Mouse (Mus musculus): Measurements from ENCODE around the gene Zfp143. TPM values are rescaled to one million over a fixed set of nuclear protein-coding genes. Genes with fewer than 3 reads are reported as not detected.
"Not testable (repeated sequence)": the region's sequence is repeated elsewhere in the genome, so short reads cannot be mapped to it uniquely, and the experiment has no call there.

The Zfp143 gene
- polyA plus RNA-seq, 1 experiment: 16.0 TPM

DNA sequence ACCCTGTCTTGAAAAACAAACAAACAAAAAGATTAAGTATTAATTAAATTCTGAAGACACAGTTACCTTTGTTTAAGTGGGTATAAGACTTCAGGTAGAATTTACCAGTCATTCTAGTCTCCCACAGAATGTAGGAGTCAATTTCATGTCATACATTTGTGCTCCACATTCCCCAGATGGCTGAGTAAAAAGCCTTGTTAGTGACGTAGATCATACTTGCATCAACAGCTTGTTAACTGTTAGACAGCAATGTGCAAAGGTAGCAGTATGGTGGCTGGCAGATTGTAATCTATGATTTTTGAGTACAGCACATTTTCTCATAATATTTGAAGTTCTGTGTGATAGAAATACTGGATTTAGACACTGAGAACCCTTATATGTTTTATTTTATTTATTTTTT is 32.2 kb upstream of the Zfp143 start:
- no peak overlapping the region for H3K4me3 ChIP-seq (replicated peaks; ENCODE audit: insufficient read depth, low read depth, low read length)
- H3K27me3 ChIP-seq (ENCODE audit: control insufficient read depth, insufficient read depth, low read length): no peaks in the 10 kb centered on the region
- no peak overlapping the region for H3K27ac ChIP-seq (ENCODE audit: insufficient read depth, low read length)
- DNase-seq: no peak
- WGBS: 22% methylated on average over 1 of the region's 1 CpGs
- TF ChIP-seq CTCF (IDR thresholded peaks at IDR 0.05; ENCODE audit: borderline replicate concordance, insufficient read depth, low read depth, low read length) (no peak), POLR2A (IDR thresholded peaks at IDR 0.05; ENCODE audit: borderline replicate concordance, insufficient read depth, low read length) (no peak)
- no peaks in the 10 kb centered on the region for H3K4me1 ChIP-seq (ENCODE audit: control insufficient read depth, insufficient read depth, low read length)

DNA sequence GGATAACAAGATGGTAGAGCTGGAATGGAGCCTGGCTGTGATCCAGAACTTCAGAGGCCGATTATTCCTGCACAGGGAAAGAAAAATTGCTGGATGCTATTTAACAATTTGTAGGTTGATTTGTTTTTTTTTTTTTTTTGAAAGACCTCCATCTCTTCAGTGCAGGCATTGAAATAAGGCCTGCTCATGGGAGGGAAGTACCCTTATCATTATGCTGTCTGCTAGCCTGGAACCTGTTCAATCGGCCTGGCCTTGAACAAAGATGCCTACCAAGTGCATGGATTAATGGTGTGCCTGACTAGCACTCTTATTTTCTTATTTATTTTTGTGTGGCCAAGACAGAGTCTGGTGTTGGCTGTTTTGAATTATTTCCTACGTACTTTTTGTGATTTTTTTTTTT is 30.7 kb upstream of the Zfp143 start:
- TF ChIP-seq POLR2A (IDR thresholded peaks at IDR 0.05; ENCODE audit: borderline replicate concordance, insufficient read depth, low read length) (no peak), CTCF (IDR thresholded peaks at IDR 0.05; ENCODE audit: borderline replicate concordance, insufficient read depth, low read depth, low read length) (no peak)
- no peak overlapping the region for H3K4me3 ChIP-seq (replicated peaks; ENCODE audit: insufficient read depth, low read depth, low read length)
- no peaks in the 10 kb centered on the region for H3K4me1 ChIP-seq (ENCODE audit: control insufficient read depth, insufficient read depth, low read length)
- no peak for DNase-seq
- no peaks in the 10 kb centered on the region for H3K27me3 ChIP-seq (ENCODE audit: control insufficient read depth, insufficient read depth, low read length)
- 52% methylated on average over 3 of the region's 3 CpGs for WGBS
- no peak overlapping the region for H3K27ac ChIP-seq (ENCODE audit: insufficient read depth, low read length)

DNA sequence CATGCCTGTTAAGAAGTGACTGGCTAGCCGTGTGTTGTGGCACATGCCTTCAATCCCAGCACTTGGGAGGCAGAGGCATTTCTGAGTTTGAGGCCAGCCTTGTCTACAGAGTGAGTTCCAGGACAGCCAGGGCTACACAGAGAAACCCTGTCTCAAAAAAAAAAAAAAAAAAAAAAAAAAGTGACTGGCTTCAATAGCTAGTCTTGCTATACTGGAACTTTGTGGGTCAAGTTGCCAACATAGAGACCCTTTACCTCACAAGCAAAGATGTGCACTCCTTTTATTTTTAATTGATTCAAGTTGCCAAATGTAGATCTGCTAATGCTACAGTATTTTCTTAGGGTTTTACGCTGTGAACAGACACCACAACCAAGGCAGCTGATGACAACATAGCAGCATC is 3.3 kb upstream of the Zfp143 start:
- WGBS: 96% methylated on average over 2 of the region's 2 CpGs
- not testable (repeated sequence) for H3K4me3 ChIP-seq (replicated peaks; ENCODE audit: insufficient read depth, low read depth, low read length); DNase-seq; H3K27me3 ChIP-seq (ENCODE audit: control insufficient read depth, insufficient read depth, low read length); H3K4me1 ChIP-seq (ENCODE audit: control insufficient read depth, insufficient read depth, low read length); H3K27ac ChIP-seq (ENCODE audit: insufficient read depth, low read length)

DNA sequence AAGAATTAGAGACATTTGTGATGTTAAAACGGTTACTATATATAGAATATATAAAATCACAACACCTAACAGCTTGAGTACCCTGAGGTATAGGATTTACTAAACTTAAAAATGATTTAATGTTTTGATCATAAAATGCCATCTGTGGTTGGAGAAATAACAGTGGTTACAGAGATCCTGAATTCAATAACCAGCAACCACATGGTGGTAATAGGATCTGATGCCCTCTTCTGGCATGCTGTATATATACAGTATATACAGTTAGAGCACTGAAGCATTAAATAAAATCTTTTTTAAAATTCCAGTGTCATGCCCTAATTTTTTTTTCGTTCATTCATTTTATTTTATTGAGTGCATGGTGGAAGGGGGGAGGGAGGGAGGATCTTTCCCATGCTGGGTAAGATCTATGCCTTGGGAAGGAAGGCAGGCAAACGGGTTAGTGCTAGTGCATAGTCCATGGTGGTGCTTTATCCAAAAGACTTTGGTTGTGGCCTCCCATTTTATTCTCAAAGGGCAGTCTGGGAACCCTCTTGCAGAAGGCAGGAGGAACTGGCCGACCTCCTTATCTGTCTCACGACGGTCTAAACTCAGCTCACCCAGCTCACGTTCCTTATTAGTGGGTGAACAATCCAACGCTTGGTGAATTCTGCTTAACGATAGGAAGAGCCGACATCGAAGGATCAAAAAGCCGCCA is 1.8 kb upstream of the Zfp143 start:
- WGBS: 83% methylated on average over 12 of the region's 12 CpGs
- no peak overlapping the region for H3K27ac ChIP-seq (ENCODE audit: insufficient read depth, low read length)
- TF ChIP-seq POLR2A (IDR thresholded peaks at IDR 0.05; ENCODE audit: borderline replicate concordance, insufficient read depth, low read length) (no peak), CTCF (IDR thresholded peaks at IDR 0.05; ENCODE audit: borderline replicate concordance, insufficient read depth, low read depth, low read length) (no peak)

DNA sequence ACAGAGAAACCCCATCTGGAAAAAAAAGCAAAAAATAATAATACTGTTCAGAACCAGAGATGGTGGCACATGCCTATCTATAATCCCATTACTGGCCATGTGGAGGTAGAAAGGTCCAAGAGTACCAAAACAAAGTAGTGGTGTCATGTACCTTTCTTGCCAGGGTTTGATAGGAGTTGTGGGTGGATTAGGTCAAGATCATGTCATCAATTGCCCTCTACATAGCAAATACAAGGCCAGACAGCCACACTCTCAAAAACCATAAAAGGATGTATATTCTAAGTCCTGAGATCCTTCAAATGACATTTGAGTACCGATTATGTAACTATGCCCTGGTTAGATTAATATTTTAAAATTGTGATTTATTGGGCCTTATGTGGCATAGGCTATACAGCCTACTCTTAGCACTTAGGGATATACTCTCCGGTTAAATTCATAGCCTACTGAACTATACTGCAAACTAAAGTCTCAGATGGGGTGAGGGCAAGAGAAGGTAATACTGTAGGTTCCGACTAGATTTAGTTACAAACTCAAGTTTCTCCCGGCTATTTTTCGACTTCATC is 830 bp upstream of the Zfp143 start:
- WGBS: 8% methylated on average over 5 of the region's 5 CpGs
- Histone ChIP-seq H3K27me3 (ENCODE audit: control insufficient read depth, insufficient read depth, low read length) (no peaks in the 10 kb centered on the region), H3K4me1 (ENCODE audit: control insufficient read depth, insufficient read depth, low read length) (peaks cover 3% of the 10 kb centered on the region; the same call in 1 of the 2 replicates), H3K4me3 (replicated peaks; ENCODE audit: insufficient read depth, low read depth, low read length) (peak overlapping the region; percentile 96), H3K27ac (ENCODE audit: insufficient read depth, low read length) (peak overlapping the region; percentile 99; the same call in 1 of the 2 replicates)
- peak in 1 of 2 experiments; percentile 30 for DNase-seq
- TF ChIP-seq CTCF (IDR thresholded peaks at IDR 0.05; ENCODE audit: borderline replicate concordance, insufficient read depth, low read depth, low read length) (no peak), POLR2A (IDR thresholded peaks at IDR 0.05; ENCODE audit: borderline replicate concordance, insufficient read depth, low read length) (no peak)

More for the DNA sequence above, 1.8 kb upstream of the Zfp143 start:
- Histone ChIP-seq H3K4me3 (replicated peaks; ENCODE audit: insufficient read depth, low read depth, low read length) (no peak overlapping the region), H3K27me3 (ENCODE audit: control insufficient read depth, insufficient read depth, low read length) (no peaks in the 10 kb centered on the region), H3K4me1 (ENCODE audit: control insufficient read depth, insufficient read depth, low read length) (peaks cover 3% of the 10 kb centered on the region; the same call in 1 of the 2 replicates)
- peak; percentile 24 to 29 for DNase-seq

DNA sequence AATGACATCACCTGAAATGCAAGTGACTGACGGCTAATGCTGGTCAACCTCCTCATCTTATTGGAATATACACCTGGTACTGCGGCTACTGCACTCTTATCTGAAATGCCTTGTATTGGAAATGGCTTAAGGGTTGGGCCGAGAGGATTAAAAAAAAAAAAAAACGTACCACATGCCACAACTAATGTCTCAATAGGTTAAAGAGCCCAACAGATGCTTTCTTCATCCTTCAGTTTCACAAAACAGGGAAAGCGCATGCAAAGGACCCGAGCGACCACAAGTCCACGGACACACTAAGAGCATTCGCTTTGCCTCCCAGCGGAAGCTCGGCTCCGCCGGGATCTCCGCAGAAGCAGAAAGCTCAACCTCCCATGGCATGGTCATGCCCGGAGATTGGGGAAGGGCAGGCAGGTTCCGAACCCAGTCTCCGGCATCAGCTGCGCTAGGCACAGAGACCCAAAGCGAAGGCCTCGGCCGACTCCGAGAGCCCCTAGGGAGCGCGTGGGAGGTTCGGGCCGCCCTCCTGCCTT is 283 bp upstream of the Zfp143 start:
- TF ChIP-seq POLR2A (IDR thresholded peaks at IDR 0.05; ENCODE audit: borderline replicate concordance, insufficient read depth, low read length) (no peak), CTCF (IDR thresholded peaks at IDR 0.05; ENCODE audit: borderline replicate concordance, insufficient read depth, low read depth, low read length) (no peak)
- Histone ChIP-seq H3K27me3 (ENCODE audit: control insufficient read depth, insufficient read depth, low read length) (no peaks in the 10 kb centered on the region), H3K27ac (ENCODE audit: insufficient read depth, low read length) (peak overlapping the region; percentile 99), H3K4me1 (ENCODE audit: control insufficient read depth, insufficient read depth, low read length) (peaks cover 3% of the 10 kb centered on the region; the same call in 1 of the 2 replicates), H3K4me3 (replicated peaks; ENCODE audit: insufficient read depth, low read depth, low read length) (peak overlapping the region; percentile 96)
- peak in 1 of 2 experiments; percentile 60 for DNase-seq
- 0% methylated on average over 26 of the region's 26 CpGs for WGBS

DNA sequence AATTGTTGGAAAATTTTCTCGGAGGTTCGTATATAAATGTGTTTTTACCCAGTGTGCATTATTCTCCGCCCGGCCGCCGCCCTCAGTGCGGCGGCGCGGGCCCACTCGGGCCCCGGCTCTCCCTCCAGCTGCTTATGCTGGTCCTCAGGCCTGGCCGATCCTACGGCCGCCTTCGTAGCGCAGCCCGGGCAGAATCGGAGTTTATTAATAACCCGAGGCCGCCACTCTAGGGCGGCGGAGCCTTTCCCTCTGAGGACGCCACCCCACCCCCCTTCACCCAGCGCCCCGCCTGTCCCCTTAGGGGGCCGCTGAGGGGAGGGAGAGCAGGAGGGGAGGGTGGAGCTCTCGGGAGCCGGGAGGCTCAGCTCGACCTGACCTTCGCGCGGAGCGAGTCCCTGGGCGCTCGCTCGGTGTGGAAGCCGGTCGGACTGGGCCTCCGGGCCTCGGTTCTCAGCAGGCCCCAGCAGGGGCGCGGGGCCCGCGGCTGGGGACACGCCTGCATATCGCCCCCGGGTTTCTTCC is 796 bp downstream of the Zfp143 start:
- Histone ChIP-seq H3K4me1 (ENCODE audit: control insufficient read depth, insufficient read depth, low read length) (peaks cover 3% of the 10 kb centered on the region; the same call in 1 of the 2 replicates), H3K27ac (ENCODE audit: insufficient read depth, low read length) (peak overlapping the region; percentile 88), H3K4me3 (replicated peaks; ENCODE audit: insufficient read depth, low read depth, low read length) (peak overlapping the region; percentile 67), H3K27me3 (ENCODE audit: control insufficient read depth, insufficient read depth, low read length) (no peaks in the 10 kb centered on the region)
- under 1% methylated on average over 46 of the region's 48 CpGs for WGBS
- no peak for TF ChIP-seq CTCF (IDR thresholded peaks at IDR 0.05; ENCODE audit: borderline replicate concordance, insufficient read depth, low read depth, low read length)
- TF ChIP-seq POLR2A (IDR thresholded peaks at IDR 0.05; ENCODE audit: borderline replicate concordance, insufficient read depth, low read length): peak; percentile 59; the same call in 1 of the 2 replicates
- peak; percentile 90 to 91 for DNase-seq

DNA sequence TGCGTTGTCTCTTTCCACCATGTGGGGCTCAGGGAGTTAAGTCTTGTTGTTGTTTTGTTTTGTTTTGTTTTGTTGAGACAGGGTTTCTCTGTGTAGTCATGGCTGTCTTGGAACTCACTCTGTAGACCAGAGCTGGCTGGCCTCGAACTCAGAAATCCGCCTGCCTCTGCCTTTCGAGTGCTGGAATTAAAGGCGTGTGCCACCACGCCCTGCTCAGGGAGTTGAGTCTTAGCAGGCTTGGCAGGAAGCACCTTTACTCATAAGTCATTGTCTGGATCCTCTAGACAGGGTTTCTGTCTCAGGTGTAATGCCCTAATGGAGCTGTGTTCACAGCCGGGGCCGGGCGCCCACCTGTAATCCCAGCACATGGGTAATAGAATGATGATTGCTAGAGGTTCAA is 2.7 kb downstream of the Zfp143 start:
- Histone ChIP-seq H3K4me1 (ENCODE audit: control insufficient read depth, insufficient read depth, low read length) (peaks cover 3% of the 10 kb centered on the region; the same call in 1 of the 2 replicates), H3K27ac (ENCODE audit: insufficient read depth, low read length) (no peak overlapping the region), H3K27me3 (ENCODE audit: control insufficient read depth, insufficient read depth, low read length) (no peaks in the 10 kb centered on the region), H3K4me3 (replicated peaks; ENCODE audit: insufficient read depth, low read depth, low read length) (no peak overlapping the region)
- peak; percentile 14 to 17 for DNase-seq
- WGBS: 98% methylated on average over 9 of the region's 9 CpGs
- TF ChIP-seq CTCF (IDR thresholded peaks at IDR 0.05; ENCODE audit: borderline replicate concordance, insufficient read depth, low read depth, low read length): no peak
- TF ChIP-seq POLR2A (IDR thresholded peaks at IDR 0.05; ENCODE audit: borderline replicate concordance, insufficient read depth, low read length): no peak
